Mouse (Mus musculus) brain, embryonic 14.5 days (tissue): ENCODE measurements around the gene Btbd9.

Experiments
- CTCF ChIP-seq: fragments of 200-500 bp; IDR thresholded peaks from 2 replicates; pipeline ENCODE4 v1.5.1; 2012; ENCODE audit warnings: inconsistent platforms, mild to moderate bottlenecking, moderate library complexity, borderline replicate concordance; ENCODE audit not compliant: insufficient read depth, insufficient read length; ENCODE audit errors: extremely low read depth
- POLR2A ChIP-seq: fragments of 200-500 bp; IDR thresholded peaks from 2 replicates; pipeline ENCODE4 v1.6.1; 2012; ENCODE audit warnings: mild to moderate bottlenecking, inconsistent platforms, borderline replicate concordance; ENCODE audit not compliant: poor library complexity, insufficient read depth, insufficient read length, severe bottlenecking; ENCODE audit errors: extremely low read depth

- TF ChIP-seq POLR2A (no peak), CTCF (no peak)
These were observed 22.0 kb upstream of the Btbd9 start for GRCm38 (mm10) chr17:30598300-30598699.
